In the genomic region with DNA sequence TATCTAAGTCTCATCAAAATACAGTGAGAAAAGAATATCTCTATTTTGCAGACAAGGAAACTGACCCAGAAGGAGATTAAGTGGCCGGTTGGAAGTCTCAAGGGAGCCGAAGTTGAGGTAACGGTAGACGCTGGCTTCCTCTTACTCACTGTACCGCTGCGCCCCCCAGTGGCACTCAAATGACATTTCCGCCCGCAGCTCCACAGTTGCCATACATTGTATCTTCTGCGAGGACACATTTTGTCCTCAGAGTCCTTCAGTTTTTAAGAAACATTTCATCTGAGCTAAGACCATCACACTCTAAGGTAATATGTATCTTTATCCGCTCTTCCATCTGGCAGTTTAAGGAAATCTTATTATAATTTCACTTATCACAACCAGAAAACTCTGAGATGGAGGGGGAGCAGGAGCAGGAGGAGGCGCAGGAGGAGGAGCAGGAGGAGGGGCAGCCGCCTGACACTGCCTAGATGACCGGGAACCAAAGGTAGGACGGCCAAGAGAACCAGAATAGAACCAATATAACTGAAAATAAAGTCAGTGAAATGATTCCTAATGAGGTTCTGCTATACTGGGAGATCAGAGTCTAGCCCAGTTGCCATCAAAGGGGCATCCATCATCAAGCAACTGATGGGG, we compare ENCODE assay signal across 8 mouse cellular contexts. TPM values are rescaled to one million over a fixed set of nuclear protein-coding genes. Genes with fewer than 3 reads are reported as not detected.
A peak's percentile ranks its signal among the peaks of the same experiment; 100 is the strongest.
DNase-seq lines count a peak whose midpoint lies in the region; ATAC-seq and TF ChIP-seq lines count a peak whose summit lies in the region.

No protein-coding gene starts in this region.

- no peak for TF ChIP-seq EP300 in lung, postnatal 0 days (IDR thresholded peaks at IDR 0.05)

- H3K4me1 ChIP-seq in forebrain, embryonic 15.5 days = no peaks in the 10 kb centered on the region
- no peaks in the 10 kb centered on the region for H3K4me1 ChIP-seq in lung, postnatal 0 days (ENCODE audit: insufficient read depth, low read depth, low read length)

- H3K27ac ChIP-seq in forebrain, embryonic 15.5 days (replicated peaks) = no peak overlapping the region
- no peak overlapping the region for H3K27ac ChIP-seq in lung, postnatal 0 days (ENCODE audit: low read length)

- H3K9me3 ChIP-seq in forebrain, embryonic 15.5 days = no peaks in the 10 kb centered on the region
- H3K9me3 ChIP-seq in lung, postnatal 0 days (ENCODE audit: low read length) = no peaks in the 10 kb centered on the region

- H3K4me3 ChIP-seq in forebrain, embryonic 15.5 days = no peak overlapping the region
- no peak overlapping the region for H3K4me3 ChIP-seq in lung, postnatal 0 days (ENCODE audit: low read depth, low read length)

- peak; percentile 92 for TF ChIP-seq CTCF in lung, postnatal 0 days (IDR thresholded peaks at IDR 0.05)

- no peak overlapping the region for H3K4me2 ChIP-seq in forebrain, embryonic 15.5 days (replicated peaks)
- no peak overlapping the region for H3K4me2 ChIP-seq in lung, postnatal 0 days (replicated peaks; ENCODE audit: low read depth, low read length)

- no peak overlapping the region for H3K9ac ChIP-seq in forebrain, embryonic 15.5 days (replicated peaks)
- no peak overlapping the region for H3K9ac ChIP-seq in lung, postnatal 0 days (replicated peaks; ENCODE audit: low read depth)

- WGBS in forebrain, embryonic 15.5 days = 5% methylated on average over 14 of the region's 14 CpGs
- WGBS in lung, postnatal 0 days = 5% methylated on average over 14 of the region's 14 CpGs

- DNase-seq in MEL-GATA-1-ER (ENCODE audit: extremely low read depth, low read depth) = peak; percentile 54
- peak; percentile 77 to 82 for DNase-seq in heart, postnatal 36 days
- DNase-seq in layer of hippocampus, adult 9-10 months (ENCODE audit: low spot score) = peak; percentile 79
- DNase-seq in lung, postnatal 0 days (ENCODE audit: low spot score) = peak; percentile 89
- DNase-seq in retina, embryonic 14.5 days (ENCODE audit: low spot score) = peak; percentile 91
- DNase-seq in urinary bladder, adult 18-20 months (ENCODE audit: low spot score in 2 of 2) = peak; percentile 37 to 53

- intact Hi-C loops in heart, postnatal 36 days (cut with DNase I) = loop anchor here (1.0 to 10.0 kb wide), 4 partner anchors 48 to 465 kb away; no protein-coding TSS in a partner anchor

- ATAC-seq in cerebellum, adult (ENCODE audit: insufficient number of reproducible peaks, low FRiP score, low TSS enrichment) = peak; percentile 68; the same call in 1 of the 2 replicates
- 0 out of 2 replicates have a peak, but pooled peaks have one; percentile 53 for ATAC-seq in forebrain, embryonic 15.5 days (replicated peaks)
- peak; percentile 40 for ATAC-seq in lung, postnatal 0 days

- 0 out of 2 replicates have a peak, but pooled peaks cover 2% of the 10 kb centered on the region for H3K27me3 ChIP-seq in forebrain, embryonic 15.5 days
- no peaks in the 10 kb centered on the region for H3K27me3 ChIP-seq in lung, postnatal 0 days (replicated peaks; ENCODE audit: insufficient read depth, low read length)

- no peaks in the 10 kb centered on the region for H3K36me3 ChIP-seq in forebrain, embryonic 15.5 days
- H3K36me3 ChIP-seq in lung, postnatal 0 days (ENCODE audit: insufficient read depth, low read length) = no peaks in the 10 kb centered on the region

RNA-seq across cellular contexts. Expression of gene Dcp1a, which starts 19.3 kb away (rescaled TPM):
- polyA plus RNA-seq in forebrain, embryonic 15.5 days (2015; fragmentation: Nextera tagmentation; extraction: Ambion mirVana) = 19.2 and 21.2 TPM in 2 replicates
- total RNA-seq in heart, postnatal 36 days (2021) = 10 to 100 TPM; 11.6 to 12.6 TPM
- polyA plus RNA-seq in lung, postnatal 0 days (2015; fragmentation: Nextera tagmentation; extraction: Ambion mirVana) = 8.8 and 9.0 TPM in 2 replicates

RNA-seq across cellular contexts. Expression of gene Cacna1d, which starts 31.2 kb away (rescaled TPM):
- polyA plus RNA-seq in forebrain, embryonic 15.5 days (2015; fragmentation: Nextera tagmentation; extraction: Ambion mirVana) = 7.1 and 8.2 TPM in 2 replicates
- 1 to 10 TPM; 2.7 to 3.5 TPM for total RNA-seq in heart, postnatal 36 days (2021)
- polyA plus RNA-seq in lung, postnatal 0 days (2015; fragmentation: Nextera tagmentation; extraction: Ambion mirVana) = 12.5 and 14.8 TPM in 2 replicates
